Comparison of ENCODE assay signal across 13 mouse cellular contexts in the genomic region with DNA sequence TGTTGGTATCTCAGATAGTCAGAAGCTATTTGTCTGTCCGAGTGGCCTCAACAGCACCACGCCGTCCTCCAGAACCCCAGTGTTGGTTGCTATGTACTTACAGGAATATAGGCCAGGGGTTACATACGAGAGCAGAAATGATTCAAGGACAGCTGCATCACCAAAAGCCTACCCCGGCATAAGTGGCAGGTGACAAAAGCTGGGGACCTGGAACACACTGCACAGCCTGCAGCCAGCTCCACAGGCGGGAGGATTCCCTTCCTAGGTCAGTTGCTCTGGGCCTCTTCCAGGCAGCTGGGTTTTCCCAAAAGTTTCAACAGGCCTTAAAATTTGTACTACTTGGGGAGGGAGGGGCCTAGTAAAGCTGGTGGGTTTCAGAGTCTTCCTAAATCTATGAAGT. TPM values are rescaled to one million over a fixed set of nuclear protein-coding genes. Genes with fewer than 3 reads are reported as not detected.
A peak's percentile ranks its signal among the peaks of the same experiment; 100 is the strongest.
DNase-seq lines count a peak whose midpoint lies in the region; ATAC-seq and TF ChIP-seq lines count a peak whose summit lies in the region.
"Had no signal": no experiment of that assay in that cellular context is flagged by ENCODE, and none has a peak within 500 bp of the region (broad histone marks: within the 10 kb centered on the region; RNA-seq: fewer than 3 reads in every experiment).

No protein-coding gene starts in this region.

- no peak for ATAC-seq in heart, embryonic 12.5 days (ENCODE audit: insufficient number of reproducible peaks, low FRiP score)
- no peak for ATAC-seq in liver, embryonic 11.5 days (replicated peaks; ENCODE audit: low FRiP score)
- no peak for ATAC-seq in hindbrain, embryonic 11.5 days (ENCODE audit: low FRiP score)
- ATAC-seq: forebrain, embryonic 15.5 days had no signal

- DNase-seq in adrenal gland, adult 2 months = peak; percentile 41
- DNase-seq in adrenal gland, postnatal 4 days (ENCODE audit: low spot score in 2 of 2) = no peak
- peak; percentile 33 for DNase-seq in liver, adult 2 months (ENCODE audit: extremely low read depth, low read depth, low spot score)
- DNase-seq in liver = no peak
- no peak for DNase-seq in liver, embryonic 11.5 days (ENCODE audit: low spot score)
- DNase-seq in layer of hippocampus, adult 8-10 months (ENCODE audit: low spot score in 2 of 2) = no peak
- no peak for DNase-seq in hindbrain, embryonic 11.5 days (ENCODE audit: low spot score)
- DNase-seq: layer of hippocampus, adult 9-11 months; lung, embryonic 14.5 days had no signal

- no peak overlapping the region for H3K9ac ChIP-seq in liver, adult 2 months (ENCODE audit: low read depth, low read length)
- peak overlapping the region; percentile 55; the same call in 1 of the 2 replicates for H3K9ac ChIP-seq in heart, embryonic 12.5 days
- 0 out of 2 replicates have a peak overlapping the region, but pooled peaks have one; percentile 6 for H3K9ac ChIP-seq in liver, embryonic 11.5 days (ENCODE audit: low read depth, low read length)
- H3K9ac ChIP-seq in hindbrain, embryonic 11.5 days (ENCODE audit: low read depth, low read length) = no peak overlapping the region
- H3K9ac ChIP-seq: forebrain, embryonic 15.5 days; lung, embryonic 14.5 days had no signal

- H3K4me1 ChIP-seq in liver, adult 2 months (ENCODE audit: control insufficient read depth, insufficient read depth, low read length) = peaks cover 40% of the 10 kb centered on the region
- peaks cover 83% of the 10 kb centered on the region for H3K4me1 ChIP-seq in heart, embryonic 12.5 days (replicated peaks)
- H3K4me1 ChIP-seq in liver, embryonic 11.5 days (replicated peaks; ENCODE audit: control insufficient read depth, insufficient read depth, low read length) = peaks cover 52% of the 10 kb centered on the region
- peaks cover 3% of the 10 kb centered on the region; the same call in 1 of the 2 replicates for H3K4me1 ChIP-seq in hindbrain, embryonic 11.5 days (replicated peaks; ENCODE audit: control insufficient read depth, insufficient read depth, low read length)

- peaks cover 16% of the 10 kb centered on the region; the same call in 1 of the 2 replicates for H3K79me2 ChIP-seq in liver, adult 2 months (ENCODE audit: control insufficient read depth, insufficient read depth, low read length)

- no peaks in the 10 kb centered on the region; the same call in 1 of the 2 replicates for H3K36me3 ChIP-seq in liver, adult 2 months (ENCODE audit: control insufficient read depth, insufficient read depth, low read length)
- peaks cover 9% of the 10 kb centered on the region; the same call in 1 of the 2 replicates for H3K36me3 ChIP-seq in heart, embryonic 12.5 days
- peaks cover 11% of the 10 kb centered on the region; the same call in 1 of the 2 replicates for H3K36me3 ChIP-seq in liver, embryonic 11.5 days (ENCODE audit: control insufficient read depth, insufficient read depth, low read length)
- H3K36me3 ChIP-seq in hindbrain, embryonic 11.5 days (ENCODE audit: control insufficient read depth, insufficient read depth, low read length) = no peaks in the 10 kb centered on the region

- TF ChIP-seq POLR2A in liver, adult 2 months (IDR thresholded peaks at IDR 0.05; ENCODE audit: extremely low read depth, insufficient read depth, low read length) = no peak

- 36% methylated on average over 6 of the region's 6 CpGs for WGBS in liver, adult 2 months
- WGBS in heart, embryonic 12.5 days = 76% methylated on average over 6 of the region's 6 CpGs
- 85% methylated on average over 6 of the region's 6 CpGs for WGBS in liver, embryonic 11.5 days
- whole genome bisulfite sequencing in hindbrain, embryonic 11.5 days = 91% methylated on average over 6 of the region's 6 CpGs

- H3K4me3 ChIP-seq in liver, adult 2 months (ENCODE audit: insufficient read depth, low read depth, low read length) = no peak overlapping the region
- no peak overlapping the region for H3K4me3 ChIP-seq in heart, embryonic 12.5 days
- no peak overlapping the region for H3K4me3 ChIP-seq in liver, embryonic 11.5 days (ENCODE audit: low read depth, low read length)
- H3K4me3 ChIP-seq in hindbrain, embryonic 11.5 days (ENCODE audit: low read depth, low read length) = no peak overlapping the region
- H3K4me3 ChIP-seq: forebrain, embryonic 15.5 days; megakaryocyte, embryonic 14.5 days had no signal

- no peaks in the 10 kb centered on the region for H3K27me3 ChIP-seq in liver, adult 2 months (ENCODE audit: control insufficient read depth, insufficient read depth, low read length)
- no peaks in the 10 kb centered on the region for H3K27me3 ChIP-seq in heart, embryonic 12.5 days (replicated peaks)
- no peaks in the 10 kb centered on the region for H3K27me3 ChIP-seq in liver, embryonic 11.5 days (replicated peaks; ENCODE audit: control insufficient read depth, insufficient read depth, low read length)
- H3K27me3 ChIP-seq in hindbrain, embryonic 11.5 days (ENCODE audit: control insufficient read depth, insufficient read depth, low read length) = no peaks in the 10 kb centered on the region
- H3K27me3 ChIP-seq: CH12.LX; forebrain, embryonic 15.5 days; megakaryocyte, embryonic 14.5 days had no signal

- peak overlapping the region; percentile 45 for H3K27ac ChIP-seq in liver, adult 2 months (replicated peaks; ENCODE audit: insufficient read depth, low read depth, low read length)
- peak overlapping the region; percentile 49; the same call in 1 of the 2 replicates for H3K27ac ChIP-seq in heart, embryonic 12.5 days (ENCODE audit: poor library complexity, severe bottlenecking)
- H3K27ac ChIP-seq in liver, embryonic 11.5 days (ENCODE audit: low read depth, low read length) = no peak overlapping the region
- no peak overlapping the region for H3K27ac ChIP-seq in hindbrain, embryonic 11.5 days (ENCODE audit: low read depth, low read length)
- H3K27ac ChIP-seq: forebrain, embryonic 15.5 days had no signal

- no peak overlapping the region for H3K4me2 ChIP-seq in heart, embryonic 12.5 days
- peak overlapping the region; percentile 17; the same call in 1 of the 2 replicates for H3K4me2 ChIP-seq in liver, embryonic 11.5 days
- no peak overlapping the region for H3K4me2 ChIP-seq in hindbrain, embryonic 11.5 days (replicated peaks; ENCODE audit: low read depth, low read length)
- H3K4me2 ChIP-seq: forebrain, embryonic 15.5 days had no signal

- no peaks in the 10 kb centered on the region for H3K9me3 ChIP-seq in heart, embryonic 12.5 days (replicated peaks)
- H3K9me3 ChIP-seq in liver, embryonic 11.5 days (ENCODE audit: control insufficient read depth, low read length) = no peaks in the 10 kb centered on the region
- no peaks in the 10 kb centered on the region for H3K9me3 ChIP-seq in hindbrain, embryonic 11.5 days (ENCODE audit: control insufficient read depth, low read length)
- H3K9me3 ChIP-seq: forebrain, embryonic 15.5 days; megakaryocyte, embryonic 14.5 days had no signal

- no peak for TF ChIP-seq CTCF in liver, adult 2 months (IDR thresholded peaks at IDR 0.05; ENCODE audit: low read depth, low read length)

RNA-seq across cellular contexts. Expression of a gene that starts 3.7 kb away (rescaled TPM):
- 10 to 100 TPM; 68.8 to 91.5 TPM for total RNA-seq in adrenal gland, adult 2 months (2021)
- polyA plus RNA-seq in adrenal gland, adult 2 months (2012; rRNA removed) = 219 and 241 TPM in 2 replicates
- total RNA-seq in adrenal gland, postnatal 4 days (2021) = 100 to 1,000 TPM; 102 to 118 TPM
- 20.9 and 26.5 TPM in 2 replicates for total RNA-seq in liver, adult 2 months (2014; rRNA removed)
- 62.3 and 69.1 TPM in 2 replicates for polyA plus RNA-seq in liver, adult 2 months (2012; rRNA removed)
- polyA plus RNA-seq in heart, embryonic 12.5 days (2016; fragmentation: Nextera tagmentation; extraction: Ambion mirVana) = 151 and 158 TPM in 2 replicates
- polyA plus RNA-seq in liver, embryonic 11.5 days (2014; fragmentation: Nextera tagmentation; extraction: Ambion mirVana) = 208 and 209 TPM in 2 replicates
- 10 to 100 TPM; 47.8 to 56.9 (median 50.8) TPM for total RNA-seq in layer of hippocampus, adult 8-10 months (2022)
- 112 and 121 TPM in 2 replicates for polyA plus RNA-seq in hindbrain, embryonic 11.5 days (2014; fragmentation: Nextera tagmentation; extraction: Ambion mirVana)

RNA-seq across cellular contexts. Expression of a gene that starts 55.3 kb away (rescaled TPM):
- total RNA-seq in adrenal gland, adult 2 months (2021) = 10 to 100 TPM; 74.4 to 93.7 TPM
- polyA plus RNA-seq in adrenal gland, adult 2 months (2012; rRNA removed) = 44.5 and 61.5 TPM in 2 replicates
- total RNA-seq in adrenal gland, postnatal 4 days (2021) = 10 to 100 TPM; 78.5 to 81.6 TPM
- 15.6 and 15.8 TPM in 2 replicates for total RNA-seq in liver, adult 2 months (2014; rRNA removed)
- 6.7 and 8.8 TPM in 2 replicates for polyA plus RNA-seq in liver, adult 2 months (2012; rRNA removed)
- polyA plus RNA-seq in heart, embryonic 12.5 days (2016; fragmentation: Nextera tagmentation; extraction: Ambion mirVana) = 41.8 and 42.4 TPM in 2 replicates
- polyA plus RNA-seq in liver, embryonic 11.5 days (2014; fragmentation: Nextera tagmentation; extraction: Ambion mirVana) = 46.0 and 50.4 TPM in 2 replicates
- 10 to 100 TPM; 87.2 to 98.8 (median 91.4) TPM for total RNA-seq in layer of hippocampus, adult 8-10 months (2022)
- 38.4 and 43.8 TPM in 2 replicates for polyA plus RNA-seq in hindbrain, embryonic 11.5 days (2014; fragmentation: Nextera tagmentation; extraction: Ambion mirVana)

Comparison
In these comparisons a context has a peak if more than half of its experiments do, and no peak if none do; other contexts are left out.
1. DNase-seq: peak in adrenal gland, adult 2 months (single experiment) and liver, adult 2 months (single experiment); none in adrenal gland, postnatal 4 days (0 of 2), liver (single experiment), liver, embryonic 11.5 days (single experiment), layer of hippocampus, adult 8-10 months (0 of 2) and hindbrain, embryonic 11.5 days (single experiment).
2. H3K27ac ChIP-seq: peak in liver, adult 2 months (single experiment) and heart, embryonic 12.5 days (single experiment); none in liver, embryonic 11.5 days (single experiment) and hindbrain, embryonic 11.5 days (single experiment).
3. H3K9ac ChIP-seq: peak in heart, embryonic 12.5 days (single experiment) and liver, embryonic 11.5 days (single experiment); none in liver, adult 2 months (single experiment) and hindbrain, embryonic 11.5 days (single experiment).